Mouse (Mus musculus): ENCODE data around the gene Qtrt1. TPM values are rescaled to one million over a fixed set of nuclear protein-coding genes. Genes with fewer than 3 reads are reported as not detected.

The Qtrt1 gene
- polyA plus RNA-seq, 1 experiment from 2014 or later: 55.8 TPM

DNA sequence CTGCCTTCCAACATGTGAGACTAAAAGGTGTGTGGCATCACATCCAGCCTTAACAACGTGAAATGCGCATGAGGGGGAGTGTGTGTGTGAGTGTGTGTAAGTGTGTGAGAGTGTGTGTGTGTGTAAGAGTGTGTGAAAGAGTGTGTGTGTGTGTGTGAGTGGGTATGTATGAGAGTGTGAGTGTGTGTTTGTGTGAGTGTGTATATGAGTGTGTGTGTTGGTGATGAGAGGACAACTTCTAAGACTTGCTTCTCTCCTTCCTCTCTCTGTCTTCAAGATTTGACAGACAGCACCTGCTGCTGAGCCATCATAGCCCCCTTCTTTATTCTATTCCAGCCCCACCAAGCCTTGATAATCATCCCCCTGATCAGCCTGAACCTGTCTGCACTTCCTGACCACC lies 28.3 kb downstream of the Qtrt1 start:
- no peaks in the 10 kb centered on the region for H3K9me3 ChIP-seq
- no peak overlapping the region for H3K9ac ChIP-seq
- H3K36me3 ChIP-seq: no peaks in the 10 kb centered on the region; the same call in 1 of the 2 replicates
- no peak overlapping the region for H3K4me3 ChIP-seq
- WGBS: 95% methylated on average over 2 of the region's 2 CpGs
- no peaks in the 10 kb centered on the region for H3K27me3 ChIP-seq
- ATAC-seq (ENCODE audit: low FRiP score, low read depth): no peak
- no peak overlapping the region for H3K4me2 ChIP-seq
- H3K4me1 ChIP-seq (replicated peaks): peaks cover 3% of the 10 kb centered on the region; the same call in 1 of the 2 replicates
- H3K27ac ChIP-seq (replicated peaks): no peak overlapping the region

- H3K36me3 ChIP-seq: peaks cover 4% of the 10 kb centered on the region; the same call in 1 of the 2 replicates
- no peak for ATAC-seq (ENCODE audit: low FRiP score, low read depth)
Measured at GRCm38 (mm10) chr9:21440387-21440786, 28.8 kb downstream of the Qtrt1 start.

DNA sequence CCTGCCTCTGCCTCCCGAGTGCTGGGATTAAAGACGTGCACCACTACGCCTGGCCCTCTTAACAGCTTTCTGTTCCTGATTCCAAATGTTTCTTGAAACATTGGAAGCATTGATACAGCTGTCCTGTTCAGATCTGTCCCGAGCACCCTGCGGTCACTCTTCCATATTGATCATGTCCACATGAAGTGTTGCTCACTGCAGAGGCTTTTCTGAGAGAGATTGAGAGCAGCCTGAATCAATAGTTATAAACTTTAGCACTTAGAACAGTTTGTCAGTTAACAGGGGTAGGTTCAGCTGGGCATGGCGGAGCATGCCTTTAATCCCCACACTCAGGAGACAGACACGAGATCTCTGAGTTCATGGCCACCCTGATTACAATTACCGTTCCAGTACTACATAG lies 32.2 kb downstream of the Qtrt1 start:
- no peak for ATAC-seq (ENCODE audit: low FRiP score, low read depth)
- H3K9ac ChIP-seq: no peak overlapping the region
- no peak overlapping the region for H3K27ac ChIP-seq (replicated peaks)
- H3K4me2 ChIP-seq: no peak overlapping the region
- WGBS: 94% methylated on average over 8 of the region's 8 CpGs
- no peaks in the 10 kb centered on the region for H3K4me1 ChIP-seq (replicated peaks)
- H3K9me3 ChIP-seq: no peaks in the 10 kb centered on the region
- H3K36me3 ChIP-seq: peaks cover 6% of the 10 kb centered on the region; the same call in 1 of the 2 replicates
- no peaks in the 10 kb centered on the region for H3K27me3 ChIP-seq
- H3K4me3 ChIP-seq: no peak overlapping the region

More at GRCm38 (mm10) chr9:21440387-21440786, 28.8 kb downstream of the Qtrt1 start:
- no peaks in the 10 kb centered on the region for H3K9me3 ChIP-seq
- no peaks in the 10 kb centered on the region for H3K27me3 ChIP-seq
- peaks cover 3% of the 10 kb centered on the region; the same call in 1 of the 2 replicates for H3K4me1 ChIP-seq (replicated peaks)
- H3K9ac ChIP-seq: no peak overlapping the region
- H3K27ac ChIP-seq (replicated peaks): no peak overlapping the region
- H3K4me3 ChIP-seq: no peak overlapping the region
- H3K4me2 ChIP-seq: no peak overlapping the region

GRCm38 (mm10) chr9:21444574-21444973 lies 32.9 kb downstream of the Qtrt1 start:
- no peak overlapping the region for H3K9ac ChIP-seq
- no peaks in the 10 kb centered on the region for H3K9me3 ChIP-seq
- no peak for ATAC-seq (ENCODE audit: low FRiP score, low read depth)
- H3K4me3 ChIP-seq: no peak overlapping the region
- H3K36me3 ChIP-seq: peaks cover 6% of the 10 kb centered on the region; the same call in 1 of the 2 replicates
- 93% methylated on average over 4 of the region's 4 CpGs for WGBS
- H3K4me2 ChIP-seq: no peak overlapping the region
- no peaks in the 10 kb centered on the region for H3K27me3 ChIP-seq
- no peak overlapping the region for H3K27ac ChIP-seq (replicated peaks)
- no peaks in the 10 kb centered on the region for H3K4me1 ChIP-seq (replicated peaks)

DNA sequence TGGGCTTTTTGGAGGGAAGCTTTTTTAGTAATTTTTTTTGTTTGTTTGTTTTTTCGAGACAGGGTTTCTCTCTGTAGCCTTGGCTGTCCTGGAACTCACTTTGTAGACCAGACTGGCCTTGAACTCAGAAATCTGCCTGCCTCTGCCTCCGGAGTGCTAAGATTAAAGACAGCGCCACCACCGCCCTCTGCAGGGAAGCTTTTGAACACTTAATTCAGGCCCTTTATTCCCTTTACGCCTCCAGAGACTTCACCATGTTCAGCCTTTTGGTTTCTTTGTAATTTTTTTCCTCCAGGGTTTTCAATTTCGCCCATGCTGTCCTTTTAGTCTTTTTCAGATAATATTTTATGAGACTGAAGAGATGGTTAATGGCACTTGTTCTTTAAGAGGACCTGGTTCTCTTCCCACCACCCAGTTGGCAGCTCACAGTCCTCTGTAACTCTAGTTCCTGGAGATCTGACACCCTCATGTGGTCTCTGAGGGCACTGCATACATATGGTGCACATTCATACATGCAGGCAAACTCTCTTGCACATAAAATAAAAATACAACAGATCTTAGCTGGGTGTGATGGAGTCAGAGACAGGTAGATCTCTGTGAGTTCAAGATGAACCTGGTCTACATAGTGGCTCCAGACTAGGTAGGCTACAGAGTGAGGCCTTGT lies 33.6 kb downstream of the Qtrt1 start:
- Histone ChIP-seq H3K4me3 (no peak overlapping the region), H3K4me2 (no peak overlapping the region), H3K27me3 (no peaks in the 10 kb centered on the region), H3K27ac (replicated peaks) (no peak overlapping the region), H3K9me3 (no peaks in the 10 kb centered on the region), H3K4me1 (replicated peaks) (no peaks in the 10 kb centered on the region), H3K36me3 (peaks cover 6% of the 10 kb centered on the region; the same call in 1 of the 2 replicates), H3K9ac (no peak overlapping the region)
- 96% methylated on average over 6 of the region's 6 CpGs for WGBS
- ATAC-seq (ENCODE audit: low FRiP score, low read depth): no peak

- 88% methylated on average over 2 of the region's 2 CpGs for WGBS
- Histone ChIP-seq H3K9ac (no peak overlapping the region), H3K9me3 (no peaks in the 10 kb centered on the region), H3K4me2 (no peak overlapping the region), H3K27ac (replicated peaks) (no peak overlapping the region), H3K4me1 (replicated peaks) (no peaks in the 10 kb centered on the region), H3K36me3 (peaks cover 6% of the 10 kb centered on the region; the same call in 1 of the 2 replicates), H3K27me3 (no peaks in the 10 kb centered on the region), H3K4me3 (no peak overlapping the region)
- no peak for ATAC-seq (ENCODE audit: low FRiP score, low read depth)
Measured at GRCm38 (mm10) chr9:21447778-21448177, 36.1 kb downstream of the Qtrt1 start.

GRCm38 (mm10) chr9:21449710-21450109 lies 38.1 kb downstream of the Qtrt1 start:
- ATAC-seq (ENCODE audit: low FRiP score, low read depth): no peak
- H3K27ac ChIP-seq (replicated peaks): no peak overlapping the region
- H3K9ac ChIP-seq: no peak overlapping the region
- peaks cover 6% of the 10 kb centered on the region; the same call in 1 of the 2 replicates for H3K36me3 ChIP-seq
- H3K4me1 ChIP-seq (replicated peaks): no peaks in the 10 kb centered on the region
- H3K27me3 ChIP-seq: no peaks in the 10 kb centered on the region
- no peak overlapping the region for H3K4me2 ChIP-seq
- WGBS: 89% methylated on average over 2 of the region's 2 CpGs
- H3K4me3 ChIP-seq: no peak overlapping the region
- H3K9me3 ChIP-seq: no peaks in the 10 kb centered on the region

DNA sequence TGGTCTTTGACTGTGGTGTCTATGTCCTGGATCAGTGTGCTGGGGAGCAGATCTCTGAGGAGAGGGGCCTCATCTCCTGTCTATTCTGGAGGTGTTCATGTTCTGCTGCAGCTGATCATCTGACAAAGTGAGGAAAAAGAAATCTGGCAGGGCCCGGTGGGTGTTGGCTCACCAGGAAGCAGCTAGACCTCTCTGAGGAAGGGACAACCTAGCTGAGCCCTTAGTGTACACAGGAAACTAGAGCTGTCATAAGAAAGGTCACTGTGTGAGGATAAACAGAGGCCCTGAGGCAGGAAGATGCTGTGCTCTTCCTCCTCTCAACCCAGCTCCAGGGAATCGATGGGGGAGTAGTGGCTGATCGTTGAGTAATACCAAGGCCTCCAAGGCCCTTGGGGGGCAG lies 38.6 kb downstream of the Qtrt1 start:
- Histone ChIP-seq H3K27ac (replicated peaks) (no peak overlapping the region), H3K4me1 (replicated peaks) (no peaks in the 10 kb centered on the region), H3K36me3 (peaks cover 3% of the 10 kb centered on the region; the same call in 1 of the 2 replicates), H3K9me3 (no peaks in the 10 kb centered on the region), H3K4me3 (no peak overlapping the region), H3K4me2 (no peak overlapping the region), H3K27me3 (no peaks in the 10 kb centered on the region), H3K9ac (no peak overlapping the region)
- 88% methylated on average over 3 of the region's 3 CpGs for WGBS
- no peak for ATAC-seq (ENCODE audit: low FRiP score, low read depth)

DNA sequence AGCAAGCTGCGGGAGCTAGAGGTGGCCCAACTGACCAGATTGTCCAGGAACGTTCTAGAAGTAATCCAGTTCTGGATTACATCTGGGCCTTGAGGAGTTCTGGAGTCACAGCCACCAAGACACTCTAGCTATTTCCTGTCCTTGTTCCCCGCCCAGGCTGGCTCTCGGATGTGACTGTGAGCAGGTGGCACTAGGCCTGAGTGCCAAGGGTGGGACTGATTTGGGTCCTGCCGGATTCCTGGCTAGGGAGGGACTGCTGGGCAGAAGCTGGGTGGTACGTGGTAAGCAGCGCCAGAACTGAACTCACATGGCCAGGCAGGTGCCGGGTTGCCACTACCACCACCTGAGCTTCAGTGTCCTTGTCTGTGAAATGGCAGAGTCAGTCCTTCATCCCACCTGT lies 39.8 kb downstream of the Qtrt1 start:
- 91% methylated on average over 8 of the region's 8 CpGs for WGBS

DNA sequence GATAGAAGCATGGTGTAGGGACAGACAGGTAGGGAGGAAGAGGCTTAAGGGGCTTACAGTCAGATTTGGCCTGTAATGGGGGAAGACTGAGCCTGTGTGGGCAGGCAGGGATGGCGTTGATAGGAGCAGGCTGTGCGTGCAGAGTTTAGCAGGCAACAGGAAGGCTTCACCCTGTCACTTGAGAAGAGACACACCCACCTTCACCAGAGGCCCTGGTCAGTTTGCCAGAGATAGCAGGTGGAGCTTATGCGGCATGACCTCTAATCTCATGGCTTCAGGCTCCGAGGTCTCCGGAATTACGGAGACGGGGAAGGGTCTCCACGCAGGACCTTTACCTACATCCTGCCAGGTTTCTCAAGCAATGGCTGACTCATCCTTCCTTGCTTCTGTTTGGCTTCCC lies 40.2 kb downstream of the Qtrt1 start:
- H3K4me3 ChIP-seq: no peak overlapping the region
- H3K27ac ChIP-seq (replicated peaks): no peak overlapping the region
- H3K36me3 ChIP-seq: no peaks in the 10 kb centered on the region
- H3K4me2 ChIP-seq: no peak overlapping the region
- no peak for ATAC-seq (ENCODE audit: low FRiP score, low read depth)
- no peaks in the 10 kb centered on the region for H3K4me1 ChIP-seq (replicated peaks)
- WGBS: 83% methylated on average over 8 of the region's 8 CpGs
- H3K9me3 ChIP-seq: no peaks in the 10 kb centered on the region
- H3K9ac ChIP-seq: no peak overlapping the region
- no peaks in the 10 kb centered on the region for H3K27me3 ChIP-seq

More for the DNA sequence above, 39.8 kb downstream of the Qtrt1 start:
- Histone ChIP-seq H3K4me2 (no peak overlapping the region), H3K27me3 (no peaks in the 10 kb centered on the region), H3K36me3 (no peaks in the 10 kb centered on the region), H3K9me3 (no peaks in the 10 kb centered on the region), H3K4me3 (no peak overlapping the region), H3K27ac (replicated peaks) (no peak overlapping the region), H3K9ac (no peak overlapping the region), H3K4me1 (replicated peaks) (no peaks in the 10 kb centered on the region)
- ATAC-seq (ENCODE audit: low FRiP score, low read depth): no peak

DNA sequence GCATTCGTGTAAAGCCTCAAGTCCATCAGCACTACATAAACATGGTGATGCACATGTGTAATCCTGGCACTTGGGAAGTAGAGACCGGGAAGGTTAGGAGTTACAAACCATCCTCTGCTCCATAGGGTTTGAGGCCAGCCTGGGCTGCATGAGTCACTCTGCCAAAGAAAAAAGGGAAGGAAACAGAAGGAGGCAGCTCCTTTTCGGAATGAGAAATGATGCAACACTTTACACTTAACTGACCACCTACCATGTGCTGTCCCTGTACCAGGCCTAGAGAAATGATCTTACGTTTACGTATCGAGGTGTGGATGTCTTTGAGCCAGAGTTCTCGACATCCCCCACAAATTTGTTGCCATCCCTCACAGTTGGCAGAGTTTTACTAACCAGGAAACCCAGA lies 41.4 kb downstream of the Qtrt1 start:
- Histone ChIP-seq H3K9me3 (no peaks in the 10 kb centered on the region), H3K4me1 (replicated peaks) (no peaks in the 10 kb centered on the region), H3K36me3 (no peaks in the 10 kb centered on the region), H3K9ac (no peak overlapping the region), H3K27ac (replicated peaks) (no peak overlapping the region), H3K27me3 (no peaks in the 10 kb centered on the region), H3K4me2 (no peak overlapping the region), H3K4me3 (no peak overlapping the region)
- 92% methylated on average over 7 of the region's 7 CpGs for WGBS
- ATAC-seq (ENCODE audit: low FRiP score, low read depth): no peak

DNA sequence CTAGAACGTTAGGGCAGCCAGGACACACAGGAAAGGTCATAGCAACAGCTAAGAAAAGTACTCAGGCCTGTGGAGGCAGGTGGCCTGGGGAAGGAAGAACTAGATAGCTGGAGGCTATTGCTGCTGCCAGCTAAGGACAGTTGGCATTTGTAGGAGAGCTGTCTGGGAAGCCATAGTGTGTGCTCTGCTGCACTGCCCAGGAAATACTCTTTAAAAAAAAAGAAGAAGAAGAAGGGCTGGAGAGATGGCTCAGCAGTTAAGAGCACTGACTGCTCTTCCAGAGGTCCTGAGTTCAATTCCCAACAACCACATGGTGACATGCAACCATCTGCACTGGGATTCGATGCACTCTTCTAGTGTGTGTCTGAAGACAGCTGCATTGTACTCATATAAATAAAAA lies 41.8 kb downstream of the Qtrt1 start:
- Histone ChIP-seq H3K36me3 (no peaks in the 10 kb centered on the region), H3K4me1 (replicated peaks) (no peaks in the 10 kb centered on the region), H3K4me3 (no peak overlapping the region), H3K9me3 (no peaks in the 10 kb centered on the region), H3K27ac (replicated peaks) (no peak overlapping the region), H3K9ac (no peak overlapping the region), H3K4me2 (no peak overlapping the region), H3K27me3 (no peaks in the 10 kb centered on the region)
- 93% methylated on average over 2 of the region's 2 CpGs for WGBS
- no peak for ATAC-seq (ENCODE audit: low FRiP score, low read depth)

GRCm38 (mm10) chr9:21454556-21454955 lies 42.9 kb downstream of the Qtrt1 start:
- no peak overlapping the region for H3K9ac ChIP-seq
- WGBS: 71% methylated on average over 4 of the region's 4 CpGs
- H3K36me3 ChIP-seq: peaks cover 7% of the 10 kb centered on the region; the same call in 1 of the 2 replicates
- H3K4me2 ChIP-seq: no peak overlapping the region
- no peak overlapping the region for H3K27ac ChIP-seq (replicated peaks)
- no peak overlapping the region for H3K4me3 ChIP-seq
- no peaks in the 10 kb centered on the region for H3K9me3 ChIP-seq
- no peak for ATAC-seq (ENCODE audit: low FRiP score, low read depth)
- H3K27me3 ChIP-seq: no peaks in the 10 kb centered on the region
- H3K4me1 ChIP-seq (replicated peaks): no peaks in the 10 kb centered on the region

Data from hindbrain, embryonic 15.5 days (tissue).